Mouse (Mus musculus) adrenal gland, postnatal 10 days (tissue): ENCODE measurements around the gene Pard6b. TPM values are rescaled to one million over a fixed set of nuclear protein-coding genes. Genes with fewer than 3 reads are reported as not detected.
A peak's percentile ranks its signal among the peaks of the same experiment; 100 is the strongest.

Experiments
- DNase-seq: peaks from one replicate; pipeline ENCODE4 v3.0.0; 2021; ENCODE audit warnings: mixed read lengths
- microRNA-seq: library from miRNA; unstranded; fragments of <30 nt; microRNA quantifications from one replicate; pipeline ENCODE4 v1.2.0, GENCODE M21; 2021
- total RNA-seq, 2 experiments: library from RNA; stranded (reverse); gene quantifications; 2 replicates each; pipeline ENCODE4 v1.2.3; 2021

Gene Pard6b
- total RNA-seq, 2 experiments from 2014 or later = 2.1 to 2.3 TPM

DNA sequence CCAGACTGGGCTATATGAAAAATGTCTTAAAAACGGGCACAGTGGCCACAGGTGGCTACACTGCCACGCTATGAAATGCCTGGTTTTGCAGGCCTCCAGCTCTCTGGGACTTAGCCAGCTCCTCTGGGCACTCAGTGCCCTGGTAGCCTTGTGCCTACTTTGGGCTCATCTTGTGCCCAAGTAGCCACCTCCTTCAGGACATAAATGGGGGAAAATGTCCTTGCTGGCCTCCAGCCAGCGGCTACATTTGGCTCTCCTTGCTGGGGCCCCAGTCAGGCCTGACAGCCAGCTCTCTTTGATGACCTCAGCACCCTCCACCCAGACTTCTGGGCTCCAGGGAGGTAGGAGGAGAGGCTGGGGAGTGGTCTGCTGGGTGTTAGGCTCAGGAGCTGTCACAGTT is 49.2 kb downstream of the Pard6b start:
- DNase-seq = peak; percentile 60

DNA sequence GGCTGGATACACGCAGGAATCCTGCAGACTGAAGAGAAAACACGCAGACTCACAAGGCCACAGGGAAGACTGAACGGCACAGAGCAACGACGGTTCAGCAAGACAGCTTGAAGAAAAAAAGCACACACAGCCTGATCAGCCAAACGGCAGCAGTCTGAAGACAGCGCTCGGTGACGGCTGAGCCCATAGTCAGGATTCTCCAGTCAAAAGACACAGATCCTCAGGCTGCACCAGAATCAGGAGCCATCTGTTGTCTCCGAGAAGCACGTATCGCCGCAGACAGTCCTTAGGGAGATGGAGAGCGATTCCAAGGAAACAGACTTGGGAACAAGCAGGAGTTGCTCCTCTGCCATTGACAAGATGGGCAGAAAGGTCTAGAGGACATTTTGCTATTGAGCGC is 56.4 kb downstream of the Pard6b start:
- no peak for DNase-seq

DNA sequence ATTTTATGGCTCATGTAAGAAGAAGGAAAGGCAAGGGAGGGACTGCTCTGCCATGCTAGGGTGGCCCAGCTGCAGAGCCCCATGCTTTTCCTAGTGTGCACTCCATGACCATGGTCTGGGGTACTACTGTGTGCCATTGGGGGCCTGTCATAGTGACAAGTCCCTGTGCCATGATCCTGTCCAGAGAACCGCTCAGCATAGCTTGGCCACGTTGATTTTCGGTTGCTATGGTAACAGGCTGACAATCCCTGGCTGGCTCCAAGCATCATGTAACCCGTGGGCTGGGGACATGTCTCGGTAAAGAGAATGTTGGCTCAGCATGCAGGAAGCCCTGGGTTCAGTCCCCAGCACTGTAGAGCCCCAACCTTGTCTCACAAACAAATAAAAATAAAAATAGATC is 63.0 kb downstream of the Pard6b start:
- DNase-seq = no peak

DNA sequence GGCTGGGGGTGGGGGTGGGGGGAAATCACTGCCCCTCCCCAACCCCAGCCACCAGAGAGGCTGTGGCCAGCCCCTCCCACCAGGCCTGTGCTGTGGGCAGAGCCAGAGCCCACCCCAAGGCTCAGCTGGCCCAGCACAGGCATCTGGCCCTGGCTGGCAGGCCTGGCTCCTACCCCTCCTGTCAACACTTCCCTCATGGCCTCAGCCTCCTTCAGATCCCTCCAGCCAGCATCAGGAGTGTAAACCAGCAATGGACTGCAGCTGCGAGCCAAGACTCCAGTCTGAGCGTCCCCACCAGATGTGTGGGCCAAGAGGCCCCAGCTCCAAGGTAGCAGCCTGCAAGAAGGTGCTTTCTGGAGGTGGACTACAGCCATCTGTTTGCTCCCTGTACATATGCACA is 64.6 kb downstream of the Pard6b start:
- no peak for DNase-seq

DNA sequence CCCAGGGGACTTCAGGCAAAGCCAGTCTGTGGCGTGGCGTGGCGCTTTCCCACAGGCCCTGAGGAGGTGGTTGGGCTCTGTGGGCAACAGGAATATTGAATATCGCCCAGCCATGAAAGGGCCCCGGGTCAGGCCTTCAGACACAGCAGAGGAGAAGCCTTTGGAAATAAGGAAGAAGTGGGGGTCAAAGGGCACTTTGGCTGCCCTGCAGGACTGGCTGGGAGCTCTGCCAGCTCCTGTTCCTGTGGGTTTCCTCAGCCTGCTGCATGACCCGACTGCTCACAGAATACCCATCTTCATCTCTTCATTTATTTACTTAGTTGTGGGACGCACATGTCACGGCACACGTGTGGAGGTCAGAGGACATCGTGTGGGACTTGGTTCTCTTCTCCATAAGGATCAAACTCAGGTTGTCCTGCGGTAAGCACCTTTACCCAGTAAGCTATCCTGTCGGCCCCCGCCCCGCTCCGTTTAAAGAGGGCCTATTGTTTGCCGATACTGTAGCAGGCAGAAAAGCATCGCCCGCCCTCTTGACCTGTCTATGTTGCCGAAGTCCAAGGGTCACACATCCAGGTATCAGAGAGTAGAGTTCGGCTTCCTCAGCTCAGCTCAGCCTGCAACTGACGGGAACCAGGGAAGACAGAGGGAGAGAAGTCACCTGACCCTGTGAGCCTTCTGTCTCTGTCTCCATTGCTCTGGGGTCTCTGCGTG is 67.1 kb downstream of the Pard6b start:
- DNase-seq = peak; percentile 48

DNA sequence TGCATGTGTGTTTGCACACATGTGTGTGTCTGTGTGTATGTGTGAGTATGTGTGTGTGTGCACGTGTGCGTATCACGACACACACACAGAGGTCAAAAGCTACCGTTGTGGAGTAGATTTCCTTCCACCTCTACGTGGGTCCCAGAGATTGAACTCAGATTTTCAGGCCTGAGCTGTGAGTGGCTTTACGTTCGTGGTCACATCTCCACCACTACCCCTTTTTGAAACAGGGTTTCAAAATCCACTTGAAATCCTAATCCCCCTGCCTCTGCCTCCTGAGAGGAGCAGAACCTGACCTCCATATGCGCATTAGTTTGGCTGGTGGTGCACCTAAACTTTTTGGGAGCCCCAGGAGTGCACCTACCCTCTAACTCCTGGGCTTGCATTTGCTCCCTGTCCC is 68.4 kb downstream of the Pard6b start:
- DNase-seq = no peak

Small RNA genes lying within 50 kb of the gene (microRNA-seq; reads per million reads assigned to microRNA genes)
- not detected for gene Gm24327

Other genes with a start within 250 kb of the Pard6b start
- 10 to 100 TPM; 43.1 to 50.2 TPM for gene Ptpn1, start 148.9 kb upstream of the Pard6b start, total RNA-seq
- 1 to 10 TPM; 3.2 to 4.6 TPM for gene Ripor3, start 70.4 kb upstream of the Pard6b start, total RNA-seq
- gene Adnp, start 126.1 kb downstream of the Pard6b start, total RNA-seq = 10 to 100 TPM; 47.6 to 66.2 TPM
- gene Gm20716, start 149.4 kb downstream of the Pard6b start, total RNA-seq = 10 to 100 TPM; 21.9 to 24.6 TPM
- gene Dpm1, start 149.6 kb downstream of the Pard6b start, total RNA-seq = 100 to 1,000 TPM; 102 to 112 TPM
- 10 to 100 TPM; 10.1 to 15.2 TPM for gene Mocs3, start 149.6 kb downstream of the Pard6b start, total RNA-seq
- under 1 TPM in 1 of 2 experiments, not detected in 1; 0.06 TPM for gene Kcng1, start 200.7 kb downstream of the Pard6b start, total RNA-seq